Mouse (Mus musculus) liver, embryonic 14.5 days (tissue): ENCODE results near the gene D930048N14Rik.

Experiments used
- CTCF ChIP-seq: IDR thresholded peaks from 2 replicates; pipeline ENCODE4 v1.5.1; 2016; ENCODE audit warnings: antibody characterized with exemption, low read depth, control low read depth
- EP300 ChIP-seq: IDR thresholded peaks from 2 replicates; pipeline ENCODE4 v1.6.1; 2016; ENCODE audit warnings: antibody characterized with exemption, low read depth

DNA sequence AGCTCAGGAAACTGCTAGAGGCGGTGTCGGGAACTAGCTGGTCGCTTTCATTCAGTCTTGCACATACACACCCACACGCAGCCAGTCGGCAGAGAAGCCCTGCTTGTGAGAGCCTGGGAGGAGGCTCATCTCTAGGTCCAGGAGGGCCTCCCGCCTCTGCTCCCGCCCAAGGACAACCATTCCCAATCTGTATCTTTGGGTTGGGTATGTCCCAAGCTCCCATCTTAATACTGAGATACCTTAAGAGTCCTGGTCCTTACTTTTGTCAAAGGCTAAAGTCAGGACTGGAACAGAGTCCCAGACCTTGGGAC is 910 bp upstream of the D930048N14Rik start:
- TF ChIP-seq CTCF (no peak), EP300 (no peak)
